Mouse (Mus musculus) liver, adult 2 months (tissue): ENCODE measurements around the gene Klc4.

Experiments
- CTCF ChIP-seq: fragments of 200-500 bp; IDR thresholded peaks from 2 replicates; pipeline ENCODE4 v1.5.1; 2011; ENCODE audit warnings: low read depth, low read length, control low read depth
- POLR2A ChIP-seq: fragments of 200-500 bp; IDR thresholded peaks from 2 replicates; pipeline ENCODE4 v1.6.1; 2011; ENCODE audit warnings: low read length, control low read depth; ENCODE audit not compliant: insufficient read depth; ENCODE audit errors: extremely low read depth

- no peak for TF ChIP-seq CTCF
- TF ChIP-seq POLR2A: no peak
Observed at GRCm38 (mm10) chr17:46590439-46590838, 55.4 kb downstream of the Klc4 start.
